Mouse (Mus musculus) stomach, postnatal 0 days (tissue): ENCODE measurements at regions not wholly inside any gene's neighbourhood (a gene's known extent, or its start where the extent isn't known, plus 50 kb on each side); places are given as distances from the start of the nearest gene placed in this dataset.

ENCODE experiments used
- CTCF ChIP-seq: IDR thresholded peaks from 2 replicates; pipeline ENCODE4 v1.5.1; 2016; ENCODE audit warnings: antibody characterized with exemption, low read depth, mild to moderate bottlenecking, moderate library complexity
- EP300 ChIP-seq: optimal IDR thresholded peaks from 2 replicates; pipeline ENCODE3; 2016; ENCODE audit warnings: antibody characterized with exemption

- no peak for TF ChIP-seq CTCF
- no peak for TF ChIP-seq EP300
These were observed 94.9 kb upstream of the Ahi1 start for GRCm38 (mm10) chr10:20857413-20857812.
